Mouse (Mus musculus): ENCODE data around the gene AC161166.1. TPM values are rescaled to one million over a fixed set of nuclear protein-coding genes. Genes with fewer than 3 reads are reported as not detected.

Gene AC161166.1
- total and polyA plus RNA-seq, 3 experiments, result 0.08 TPM; not detected in 2

- dilution Hi-C loops (cut with MboI; ENCODE audit: extremely low pct_ligation_motif_present, extremely low pct_unique_long_range_greater_than_20kb, low sequenced_read_pairs), result no loop called here
- no peak for DNase-seq (ENCODE audit: extremely low read depth)
- H3K9ac ChIP-seq (ENCODE audit: insufficient read depth, low read depth), result no peak overlapping the region
These were observed 26.4 kb upstream of the AC161166.1 start for GRCm38 (mm10) chr7:24538701-24539100.

GRCm38 (mm10) chr7:24538154-24538553, 25.9 kb upstream of the AC161166.1 start:
- Histone ChIP-seq H3K4me1 (ENCODE audit: control insufficient read depth in 1 of 2, insufficient read depth in 2 of 2) (peaks cover 0 to 35% of the 10 kb centered on the region in 2 experiments; a peak in 2 of 4 replicates), H3K27ac (ENCODE audit: insufficient read depth, low read depth) (no peak overlapping the region), H3K9ac (ENCODE audit: insufficient read depth, low read depth) (no peak overlapping the region), H3K36me3 (replicated peaks in 1 of 2; ENCODE audit: control insufficient read depth in 1 of 2, insufficient read depth in 1 of 2, low read length in 1 of 2) (peaks cover 19 to 36% of the 10 kb centered on the region in 2 experiments), H3K79me2 (replicated peaks; ENCODE audit: control insufficient read depth, extremely low read depth, insufficient read depth, poor library complexity, severe bottlenecking) (no peaks in the 10 kb centered on the region), H3K4me2 (ENCODE audit: insufficient read depth, low read depth, poor library complexity, severe bottlenecking) (no peak overlapping the region), H3K4me3 (replicated peaks in 1 of 3; ENCODE audit: low read depth in 2 of 3, low read length in 2 of 3, poor library complexity in 1 of 3) (no peak overlapping the region), H3K27me3 (replicated peaks) (no peaks in the 10 kb centered on the region), H3K9me3 (replicated peaks; ENCODE audit: low read length) (no peaks in the 10 kb centered on the region)
- in situ Hi-C loops (cut with MboI; ENCODE audit: low pct_ligation_motif_present, low pct_unique_long_range_greater_than_20kb, low sequenced_read_pairs) (loop anchor here (10.0 kb wide), 2 partner anchors 57 to 107 kb away; no protein-coding TSS in a partner anchor), dilution Hi-C loops (cut with MboI; ENCODE audit: extremely low pct_ligation_motif_present, extremely low pct_unique_long_range_greater_than_20kb, low sequenced_read_pairs) (no loop called here)
- no peak for TF ChIP-seq IRF4 (IDR thresholded peaks at IDR 0.05; ENCODE audit: low read depth, low read length)
- TF ChIP-seq CTCF (conservative IDR thresholded peaks at IDR 0.05 in 1 of 2, IDR thresholded peaks at IDR 0.05 in 1 of 2; ENCODE audit: low read depth in 2 of 2, low read length in 2 of 2), result peak in 1 of 2 experiments; percentile 19; a peak in 2 of 4 replicates
- peak; percentile 23; the same call in 1 of the 2 replicates for TF ChIP-seq SMC3 (IDR thresholded peaks at IDR 0.05; ENCODE audit: low read depth, low read length)
- DNase-seq (ENCODE audit: extremely low read depth), result no peak

More at GRCm38 (mm10) chr7:24538701-24539100, 26.4 kb upstream of the AC161166.1 start:
- in situ Hi-C loops (cut with MboI; ENCODE audit: low pct_ligation_motif_present, low pct_unique_long_range_greater_than_20kb, low sequenced_read_pairs), result loop anchor here (10.0 kb wide), 2 partner anchors 56 to 106 kb away; no protein-coding TSS in a partner anchor
- H3K4me1 ChIP-seq (ENCODE audit: control insufficient read depth in 1 of 2, insufficient read depth in 2 of 2), result peaks cover 0 to 29% of the 10 kb centered on the region in 2 experiments; a peak in 2 of 4 replicates
- no peak overlapping the region for H3K27ac ChIP-seq (ENCODE audit: insufficient read depth, low read depth)
- H3K36me3 ChIP-seq (replicated peaks in 1 of 2; ENCODE audit: control insufficient read depth in 1 of 2, insufficient read depth in 1 of 2, low read length in 1 of 2), result peaks cover 13 to 30% of the 10 kb centered on the region in 2 experiments
- TF ChIP-seq NRF1 (IDR thresholded peaks at IDR 0.05; ENCODE audit: low read depth, low read length), result no peak
- no peak for TF ChIP-seq MEF2A (IDR thresholded peaks at IDR 0.05; ENCODE audit: borderline replicate concordance, low read depth, low read length)
- TF ChIP-seq MAZ (IDR thresholded peaks at IDR 0.05; ENCODE audit: low read depth, low read length), result no peak
- TF ChIP-seq TBP (conservative IDR thresholded peaks at IDR 0.05; ENCODE audit: low read depth, low read length), result no peak
- no peak for TF ChIP-seq ETS1 (conservative IDR thresholded peaks at IDR 0.05; ENCODE audit: low read depth, low read length)
- TF ChIP-seq MXI1 (IDR thresholded peaks at IDR 0.05; ENCODE audit: low read depth, low read length), result no peak
- no peak for TF ChIP-seq TCF12 (IDR thresholded peaks at IDR 0.05; ENCODE audit: low read depth, low read length)
- H3K27me3 ChIP-seq (replicated peaks), result no peaks in the 10 kb centered on the region
- H3K4me3 ChIP-seq (replicated peaks in 1 of 3; ENCODE audit: low read depth in 2 of 3, low read length in 2 of 3, poor library complexity in 1 of 3), result no peak overlapping the region
- no peaks in the 10 kb centered on the region for H3K9me3 ChIP-seq (replicated peaks; ENCODE audit: low read length)
- no peak overlapping the region for H3K4me2 ChIP-seq (ENCODE audit: insufficient read depth, low read depth, poor library complexity, severe bottlenecking)
- H3K79me2 ChIP-seq (replicated peaks; ENCODE audit: control insufficient read depth, extremely low read depth, insufficient read depth, poor library complexity, severe bottlenecking), result no peaks in the 10 kb centered on the region

GRCm38 (mm10) chr7:24537591-24537990, 25.3 kb upstream of the AC161166.1 start:
- Histone ChIP-seq H3K4me2 (ENCODE audit: insufficient read depth, low read depth, poor library complexity, severe bottlenecking) (no peak overlapping the region), H3K4me3 (replicated peaks in 1 of 3; ENCODE audit: low read depth in 2 of 3, low read length in 2 of 3, poor library complexity in 1 of 3) (no peak overlapping the region), H3K27ac (ENCODE audit: insufficient read depth, low read depth) (no peak overlapping the region), H3K9ac (ENCODE audit: insufficient read depth, low read depth) (no peak overlapping the region), H3K9me3 (replicated peaks; ENCODE audit: low read length) (no peaks in the 10 kb centered on the region), H3K79me2 (replicated peaks; ENCODE audit: control insufficient read depth, extremely low read depth, insufficient read depth, poor library complexity, severe bottlenecking) (no peaks in the 10 kb centered on the region), H3K27me3 (replicated peaks) (no peaks in the 10 kb centered on the region), H3K36me3 (replicated peaks in 1 of 2; ENCODE audit: control insufficient read depth in 1 of 2, insufficient read depth in 1 of 2, low read length in 1 of 2) (peaks cover 20 to 39% of the 10 kb centered on the region in 2 experiments), H3K4me1 (ENCODE audit: control insufficient read depth in 1 of 2, insufficient read depth in 2 of 2) (peaks cover 0 to 39% of the 10 kb centered on the region in 2 experiments; a peak in 2 of 4 replicates)
- TF ChIP-seq NRF1 (IDR thresholded peaks at IDR 0.05; ENCODE audit: low read depth, low read length) (no peak), E2F4 (IDR thresholded peaks at IDR 0.05; ENCODE audit: insufficient replicate concordance, low read depth, low read length) (no peak), CHD1 (IDR thresholded peaks at IDR 0.05; ENCODE audit: low read depth, low read length) (no peak), ZNF384 (IDR thresholded peaks at IDR 0.05; ENCODE audit: low read depth, low read length) (no peak), ZKSCAN1 (IDR thresholded peaks at IDR 0.05; ENCODE audit: borderline replicate concordance, low read depth, low read length) (no peak), JUND (conservative IDR thresholded peaks at IDR 0.05; ENCODE audit: low read depth, low read length) (no peak), ETS1 (conservative IDR thresholded peaks at IDR 0.05; ENCODE audit: low read depth, low read length) (no peak), MXI1 (IDR thresholded peaks at IDR 0.05; ENCODE audit: low read depth, low read length) (no peak), USF2 (conservative IDR thresholded peaks at IDR 0.05; ENCODE audit: low read depth, low read length) (no peak), MAZ (IDR thresholded peaks at IDR 0.05; ENCODE audit: low read depth, low read length) (no peak), TCF12 (IDR thresholded peaks at IDR 0.05; ENCODE audit: low read depth, low read length) (no peak), CHD2 (IDR thresholded peaks at IDR 0.05; ENCODE audit: low read length) (no peak), SMC3 (IDR thresholded peaks at IDR 0.05; ENCODE audit: low read depth, low read length) (no peak)
- dilution Hi-C loops (cut with MboI; ENCODE audit: extremely low pct_ligation_motif_present, extremely low pct_unique_long_range_greater_than_20kb, low sequenced_read_pairs) (no loop called here), in situ Hi-C loops (cut with MboI; ENCODE audit: low pct_ligation_motif_present, low pct_unique_long_range_greater_than_20kb, low sequenced_read_pairs) (loop anchor here (10.0 kb wide), 2 partner anchors 57 to 107 kb away; no protein-coding TSS in a partner anchor)
- no peak for DNase-seq (ENCODE audit: extremely low read depth)
